Mouse (Mus musculus): ENCODE measurements around the gene Inhba. TPM values are rescaled to one million over a fixed set of nuclear protein-coding genes. Genes with fewer than 3 reads are reported as not detected.

Inhba gene
- 4.2 and 4.6 TPM in 2 replicates for polyA plus RNA-seq (2015; fragmentation: Nextera tagmentation; extraction: Ambion mirVana)

- H3K9ac ChIP-seq (ENCODE audit: low read length): peak within 1 kb of the TSS; percentile 74
- peak within 1 kb of the TSS; percentile 43; the same call in 1 of the 2 replicates for H3K27ac ChIP-seq (ENCODE audit: low read length)
- no peaks in the 10 kb centered on the region for H3K27me3 ChIP-seq (ENCODE audit: control insufficient read depth, insufficient read depth, low read length)
- H3K36me3 ChIP-seq (ENCODE audit: control insufficient read depth, insufficient read depth, low read length): no peaks in the 10 kb centered on the region
- no peaks in the 10 kb centered on the region for H3K9me3 ChIP-seq (replicated peaks; ENCODE audit: control insufficient read depth, low read length)
- H3K4me2 ChIP-seq (ENCODE audit: low read depth, low read length): peak within 1 kb of the TSS; percentile 89
- peak within 1 kb of the TSS; percentile 53 for H3K4me3 ChIP-seq (replicated peaks; ENCODE audit: low read length)
- 10% methylated on average over 31 of the region's 31 CpGs for WGBS
- peak; percentile 77 for ATAC-seq (ENCODE audit: insufficient read depth, low FRiP score)
- H3K4me1 ChIP-seq (ENCODE audit: control insufficient read depth, insufficient read depth, low read length): 0 out of 2 replicates have a peak, but pooled peaks cover 3% of the 10 kb centered on the region
These were observed at the start of gene Inhba for GRCm38 (mm10) chr13:16011372-16012242. Gene Inhba (plus strand): TSS chr13:16011851.

GRCm38 (mm10) chr13:15976584-15976983 lies 35.1 kb upstream of the Inhba start:
- no peaks in the 10 kb centered on the region for H3K27me3 ChIP-seq (ENCODE audit: control insufficient read depth, insufficient read depth, low read length)
- H3K4me3 ChIP-seq (replicated peaks; ENCODE audit: low read length): no peak overlapping the region
- H3K27ac ChIP-seq (ENCODE audit: low read length): no peak overlapping the region
- H3K9me3 ChIP-seq (replicated peaks; ENCODE audit: control insufficient read depth, low read length): no peaks in the 10 kb centered on the region
- H3K9ac ChIP-seq (ENCODE audit: low read length): no peak overlapping the region
- 76% methylated on average over 1 of the region's 1 CpGs for WGBS
- no peaks in the 10 kb centered on the region for H3K4me1 ChIP-seq (ENCODE audit: control insufficient read depth, insufficient read depth, low read length)
- no peak for ATAC-seq (ENCODE audit: insufficient read depth, low FRiP score)
- no peak overlapping the region for H3K4me2 ChIP-seq (ENCODE audit: low read depth, low read length)
- no peaks in the 10 kb centered on the region for H3K36me3 ChIP-seq (ENCODE audit: control insufficient read depth, insufficient read depth, low read length)

- H3K4me1 ChIP-seq (ENCODE audit: control insufficient read depth, insufficient read depth, low read length): no peaks in the 10 kb centered on the region
- no peak for ATAC-seq (ENCODE audit: insufficient read depth, low FRiP score)
- no peak overlapping the region for H3K27ac ChIP-seq (ENCODE audit: low read length)
- H3K27me3 ChIP-seq (ENCODE audit: control insufficient read depth, insufficient read depth, low read length): no peaks in the 10 kb centered on the region
- 73% methylated on average over 3 of the region's 3 CpGs for WGBS
- H3K4me3 ChIP-seq (replicated peaks; ENCODE audit: low read length): no peak overlapping the region
- H3K36me3 ChIP-seq (ENCODE audit: control insufficient read depth, insufficient read depth, low read length): no peaks in the 10 kb centered on the region
- no peak overlapping the region for H3K4me2 ChIP-seq (ENCODE audit: low read depth, low read length)
- no peaks in the 10 kb centered on the region for H3K9me3 ChIP-seq (replicated peaks; ENCODE audit: control insufficient read depth, low read length)
- no peak overlapping the region for H3K9ac ChIP-seq (ENCODE audit: low read length)
These were observed 32.1 kb upstream of the Inhba start for GRCm38 (mm10) chr13:15979551-15979950.

- Histone ChIP-seq H3K27me3 (ENCODE audit: control insufficient read depth, insufficient read depth, low read length) (no peaks in the 10 kb centered on the region), H3K4me2 (ENCODE audit: low read depth, low read length) (no peak overlapping the region), H3K9ac (ENCODE audit: low read length) (no peak overlapping the region), H3K27ac (ENCODE audit: low read length) (no peak overlapping the region), H3K4me1 (ENCODE audit: control insufficient read depth, insufficient read depth, low read length) (no peaks in the 10 kb centered on the region), H3K4me3 (replicated peaks; ENCODE audit: low read length) (no peak overlapping the region), H3K9me3 (replicated peaks; ENCODE audit: control insufficient read depth, low read length) (no peaks in the 10 kb centered on the region), H3K36me3 (ENCODE audit: control insufficient read depth, insufficient read depth, low read length) (no peaks in the 10 kb centered on the region)
- ATAC-seq (ENCODE audit: insufficient read depth, low FRiP score): no peak
- 65% methylated on average over 3 of the region's 3 CpGs for WGBS
These were observed 29.6 kb upstream of the Inhba start for GRCm38 (mm10) chr13:15982041-15982440.

GRCm38 (mm10) chr13:15985761-15986160 lies 25.9 kb upstream of the Inhba start:
- Histone ChIP-seq H3K36me3 (ENCODE audit: control insufficient read depth, insufficient read depth, low read length) (no peaks in the 10 kb centered on the region), H3K27me3 (ENCODE audit: control insufficient read depth, insufficient read depth, low read length) (no peaks in the 10 kb centered on the region), H3K9me3 (replicated peaks; ENCODE audit: control insufficient read depth, low read length) (no peaks in the 10 kb centered on the region), H3K4me1 (ENCODE audit: control insufficient read depth, insufficient read depth, low read length) (no peaks in the 10 kb centered on the region), H3K4me2 (ENCODE audit: low read depth, low read length) (no peak overlapping the region), H3K9ac (ENCODE audit: low read length) (no peak overlapping the region), H3K27ac (ENCODE audit: low read length) (no peak overlapping the region), H3K4me3 (replicated peaks; ENCODE audit: low read length) (no peak overlapping the region)
- 66% methylated on average over 2 of the region's 2 CpGs for WGBS
- no peak for ATAC-seq (ENCODE audit: insufficient read depth, low FRiP score)

GRCm38 (mm10) chr13:15986172-15986571 lies 25.5 kb upstream of the Inhba start:
- Histone ChIP-seq H3K9ac (ENCODE audit: low read length) (no peak overlapping the region), H3K9me3 (replicated peaks; ENCODE audit: control insufficient read depth, low read length) (no peaks in the 10 kb centered on the region), H3K4me3 (replicated peaks; ENCODE audit: low read length) (no peak overlapping the region), H3K4me2 (ENCODE audit: low read depth, low read length) (no peak overlapping the region), H3K36me3 (ENCODE audit: control insufficient read depth, insufficient read depth, low read length) (no peaks in the 10 kb centered on the region), H3K27ac (ENCODE audit: low read length) (no peak overlapping the region), H3K27me3 (ENCODE audit: control insufficient read depth, insufficient read depth, low read length) (no peaks in the 10 kb centered on the region), H3K4me1 (ENCODE audit: control insufficient read depth, insufficient read depth, low read length) (no peaks in the 10 kb centered on the region)
- ATAC-seq (ENCODE audit: insufficient read depth, low FRiP score): no peak
- WGBS: 86% methylated on average over 4 of the region's 4 CpGs

- no peak for ATAC-seq (ENCODE audit: insufficient read depth, low FRiP score)
- Histone ChIP-seq H3K27me3 (ENCODE audit: control insufficient read depth, insufficient read depth, low read length) (no peaks in the 10 kb centered on the region), H3K4me3 (replicated peaks; ENCODE audit: low read length) (no peak overlapping the region), H3K4me2 (ENCODE audit: low read depth, low read length) (no peak overlapping the region), H3K9me3 (replicated peaks; ENCODE audit: control insufficient read depth, low read length) (no peaks in the 10 kb centered on the region), H3K27ac (ENCODE audit: low read length) (no peak overlapping the region), H3K9ac (ENCODE audit: low read length) (no peak overlapping the region), H3K4me1 (ENCODE audit: control insufficient read depth, insufficient read depth, low read length) (no peaks in the 10 kb centered on the region), H3K36me3 (ENCODE audit: control insufficient read depth, insufficient read depth, low read length) (no peaks in the 10 kb centered on the region)
- WGBS: 56% methylated on average over 2 of the region's 2 CpGs
These were observed 16.3 kb upstream of the Inhba start for GRCm38 (mm10) chr13:15995314-15995713.

GRCm38 (mm10) chr13:16005517-16005916 lies 6.1 kb upstream of the Inhba start:
- 13% methylated on average over 4 of the region's 4 CpGs for WGBS
- no peaks in the 10 kb centered on the region for H3K36me3 ChIP-seq (ENCODE audit: control insufficient read depth, insufficient read depth, low read length)
- no peak overlapping the region for H3K4me3 ChIP-seq (replicated peaks; ENCODE audit: low read length)
- no peaks in the 10 kb centered on the region for H3K4me1 ChIP-seq (ENCODE audit: control insufficient read depth, insufficient read depth, low read length)
- no peak overlapping the region for H3K9ac ChIP-seq (ENCODE audit: low read length)
- no peak for ATAC-seq (ENCODE audit: insufficient read depth, low FRiP score)
- H3K9me3 ChIP-seq (replicated peaks; ENCODE audit: control insufficient read depth, low read length): no peaks in the 10 kb centered on the region
- H3K4me2 ChIP-seq (ENCODE audit: low read depth, low read length): no peak overlapping the region
- H3K27ac ChIP-seq (ENCODE audit: low read length): no peak overlapping the region
- H3K27me3 ChIP-seq (ENCODE audit: control insufficient read depth, insufficient read depth, low read length): no peaks in the 10 kb centered on the region

- Histone ChIP-seq H3K27ac (ENCODE audit: low read length) (no peak overlapping the region), H3K27me3 (ENCODE audit: control insufficient read depth, insufficient read depth, low read length) (no peaks in the 10 kb centered on the region), H3K4me3 (replicated peaks; ENCODE audit: low read length) (no peak overlapping the region), H3K36me3 (ENCODE audit: control insufficient read depth, insufficient read depth, low read length) (no peaks in the 10 kb centered on the region), H3K9ac (ENCODE audit: low read length) (no peak overlapping the region), H3K4me2 (ENCODE audit: low read depth, low read length) (no peak overlapping the region), H3K4me1 (ENCODE audit: control insufficient read depth, insufficient read depth, low read length) (0 out of 2 replicates have a peak, but pooled peaks cover 3% of the 10 kb centered on the region), H3K9me3 (replicated peaks; ENCODE audit: control insufficient read depth, low read length) (no peaks in the 10 kb centered on the region)
- ATAC-seq (ENCODE audit: insufficient read depth, low FRiP score): no peak
- WGBS: 69% methylated on average over 4 of the region's 4 CpGs
These were observed 3.9 kb upstream of the Inhba start for GRCm38 (mm10) chr13:16007748-16008147.

Data from stomach, embryonic 16.5 days (tissue).